Mouse (Mus musculus): ENCODE results near the gene Slc27a1.
A peak's percentile ranks its signal among the peaks of the same experiment; 100 is the strongest.

The Slc27a1 gene

GRCm38 (mm10) chr8:71580201-71580600 is 11.5 kb downstream of the Slc27a1 start:
- peak; percentile 70 for DNase-seq (ENCODE audit: low read depth, low spot score)

GRCm38 (mm10) chr8:71586891-71587290 is 18.2 kb downstream of the Slc27a1 start:
- peak; percentile 52 for DNase-seq (ENCODE audit: low read depth, low spot score)

- DNase-seq (ENCODE audit: low read depth, low spot score) = no peak
These were observed 20.1 kb downstream of the Slc27a1 start for GRCm38 (mm10) chr8:71588762-71589161.

DNA sequence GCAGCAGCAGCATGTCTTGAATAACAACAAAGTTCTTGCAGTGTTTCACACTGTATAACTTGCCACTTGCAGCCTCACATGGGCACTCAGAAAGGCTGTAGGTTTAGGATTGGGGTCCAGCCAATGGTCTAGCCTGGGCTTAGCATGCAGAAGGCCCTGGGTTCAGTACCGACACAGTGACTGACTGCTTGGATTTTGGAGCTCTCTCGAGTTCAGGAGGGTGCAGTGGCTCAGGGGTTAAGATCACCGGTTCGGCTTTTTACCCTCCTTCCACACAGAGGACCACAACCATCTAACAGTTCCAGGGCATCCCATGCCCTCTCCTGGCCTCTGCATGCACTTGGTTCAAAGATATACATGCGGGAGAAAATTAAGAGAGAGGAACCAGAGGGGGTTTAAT is 22.3 kb downstream of the Slc27a1 start:
- DNase-seq (ENCODE audit: low read depth, low spot score) = no peak

DNA sequence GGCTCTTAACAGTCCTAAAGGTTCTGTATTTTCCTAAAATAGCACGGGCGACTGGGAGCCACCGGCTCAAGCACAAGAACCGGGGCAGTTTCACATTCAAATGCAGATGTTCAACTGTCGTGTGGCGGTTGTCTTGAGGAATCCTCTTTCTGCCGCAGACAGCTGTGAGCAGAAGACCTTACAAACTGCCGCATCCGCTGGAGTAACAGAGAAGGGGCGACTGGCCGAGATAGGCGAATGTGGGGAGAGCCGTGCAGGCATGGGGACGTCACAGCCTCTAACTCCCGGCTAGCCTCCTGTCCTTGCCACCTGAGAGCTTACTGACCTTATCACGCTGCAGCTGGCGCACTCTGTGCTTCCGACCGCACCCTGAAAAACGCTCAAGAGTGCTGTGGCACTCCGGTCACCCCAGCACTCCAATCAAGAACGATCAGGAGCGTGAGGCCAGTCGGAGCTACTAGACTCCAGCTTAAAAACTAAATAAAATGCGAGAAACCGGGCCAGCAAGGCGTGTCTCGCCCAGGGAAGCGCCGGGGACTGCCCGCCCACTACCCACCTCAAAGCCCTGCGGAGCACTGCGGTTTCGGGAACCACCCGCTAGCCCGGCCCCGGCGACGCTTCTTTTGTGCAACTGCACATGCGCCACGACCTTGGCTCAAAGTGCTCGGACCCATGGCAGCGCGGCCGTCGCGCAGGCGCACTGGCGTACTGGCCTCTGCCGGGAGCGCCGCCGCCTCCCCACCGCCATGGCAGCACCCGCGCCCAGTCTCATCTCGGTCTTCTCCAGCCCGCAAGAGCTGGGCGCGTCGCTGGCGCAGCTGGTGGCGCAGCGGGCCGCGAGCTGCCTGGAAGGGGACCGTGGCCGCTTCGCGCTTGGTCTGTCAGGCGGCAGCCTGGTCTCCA is 23.0 kb downstream of the Slc27a1 start, which contains the start of gene Pgls:
Pgls (plus strand) TSS at position 706 of the 903 bp plus-strand sequence.
- peak; percentile 95 for DNase-seq (ENCODE audit: low read depth, low spot score)

- DNase-seq (ENCODE audit: low read depth, low spot score) = peak; percentile 48
These were observed 23.9 kb downstream of the Slc27a1 start for GRCm38 (mm10) chr8:71592374-71593170.

- DNase-seq (ENCODE audit: low read depth, low spot score) = no peak
These were observed 25.1 kb downstream of the Slc27a1 start for GRCm38 (mm10) chr8:71593556-71594323.

DNA sequence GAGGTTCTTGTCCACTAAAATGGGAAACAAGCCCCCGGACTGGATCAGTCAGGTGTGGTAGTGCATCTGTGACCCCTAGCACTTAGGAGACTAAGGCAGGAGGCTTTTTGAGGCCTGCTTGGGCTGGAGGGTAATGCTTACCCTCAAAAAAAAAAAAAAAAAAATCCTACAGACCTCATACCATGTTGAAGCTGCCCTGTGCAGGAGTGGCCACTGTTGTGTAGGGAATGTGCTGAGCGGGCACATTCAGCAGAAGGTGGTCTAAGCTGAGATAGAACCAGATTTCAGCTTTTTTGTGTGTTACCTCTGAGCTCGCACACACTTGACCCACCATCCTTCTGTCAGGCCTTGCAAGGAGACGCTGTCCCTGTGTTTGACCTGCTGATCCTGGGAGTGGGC is 25.6 kb downstream of the Slc27a1 start:
- no peak for DNase-seq (ENCODE audit: low read depth, low spot score)

DNA sequence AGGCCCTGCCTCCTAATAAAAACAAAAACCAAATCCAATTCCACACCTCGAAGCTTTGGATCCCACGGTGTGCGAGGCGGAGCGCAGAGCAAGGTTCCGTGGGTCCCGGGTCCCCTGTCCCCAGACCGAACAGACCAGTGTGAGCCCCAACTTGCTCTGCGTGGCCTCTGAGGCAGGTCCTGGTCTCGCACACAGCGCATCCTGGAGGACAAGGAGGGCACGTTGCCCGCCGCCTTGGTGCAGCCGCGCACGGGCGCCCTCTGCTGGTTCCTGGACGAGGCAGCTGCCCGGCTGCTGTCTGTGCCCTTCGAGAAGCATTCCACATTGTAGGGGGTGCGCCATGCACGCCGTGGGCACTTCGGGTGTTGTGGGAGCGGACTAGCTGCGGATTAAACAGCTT is 27.2 kb downstream of the Slc27a1 start:
- peak; percentile 77 for DNase-seq (ENCODE audit: low read depth, low spot score)

DNA sequence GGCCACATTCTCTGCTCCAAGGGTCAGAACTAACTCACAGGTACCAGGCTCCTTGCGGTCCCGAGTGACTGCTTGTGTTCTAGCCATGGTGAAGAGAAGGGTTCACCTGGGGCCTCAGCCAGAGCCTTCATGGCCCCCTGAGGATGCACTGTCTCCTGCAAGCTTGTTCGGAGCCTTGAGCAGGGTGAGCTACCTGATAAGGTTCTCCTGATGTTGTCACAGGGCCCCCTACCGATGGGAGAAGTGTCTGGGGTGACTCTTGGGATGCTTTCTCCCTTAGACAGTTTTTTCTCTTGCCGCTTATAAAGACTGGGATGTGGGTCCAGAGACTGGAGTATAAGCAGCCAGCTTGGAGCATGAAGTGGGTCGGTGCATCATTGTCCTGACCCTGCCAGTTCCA is 27.7 kb downstream of the Slc27a1 start:
- DNase-seq (ENCODE audit: low read depth, low spot score) = no peak

DNA sequence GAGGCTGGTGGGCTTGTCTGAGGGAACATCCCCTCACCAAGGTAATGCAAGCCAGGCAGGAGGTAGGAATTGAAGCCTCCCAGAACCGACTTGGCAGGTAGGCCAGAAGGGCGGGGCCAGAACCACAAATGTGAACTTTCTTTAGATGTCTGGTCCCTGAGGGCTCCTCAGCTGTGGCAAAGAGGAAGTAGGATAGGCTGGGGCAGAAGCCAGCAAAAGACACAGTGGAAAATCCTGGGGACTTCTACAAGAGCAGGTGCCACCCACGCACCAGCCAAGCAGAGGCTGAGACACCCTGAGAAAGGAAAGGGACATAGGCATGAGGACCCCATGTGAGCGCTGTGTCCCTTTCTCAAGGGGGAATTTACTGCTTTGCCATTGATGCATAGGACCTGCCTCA is 28.1 kb downstream of the Slc27a1 start:
- DNase-seq (ENCODE audit: low read depth, low spot score) = no peak

GRCm38 (mm10) chr8:71597451-71597850 is 28.8 kb downstream of the Slc27a1 start, which contains the start of gene Fam129c:
Fam129c (plus strand) TSS chr8:71597648.
- DNase-seq (ENCODE audit: low read depth, low spot score) = no peak

DNA sequence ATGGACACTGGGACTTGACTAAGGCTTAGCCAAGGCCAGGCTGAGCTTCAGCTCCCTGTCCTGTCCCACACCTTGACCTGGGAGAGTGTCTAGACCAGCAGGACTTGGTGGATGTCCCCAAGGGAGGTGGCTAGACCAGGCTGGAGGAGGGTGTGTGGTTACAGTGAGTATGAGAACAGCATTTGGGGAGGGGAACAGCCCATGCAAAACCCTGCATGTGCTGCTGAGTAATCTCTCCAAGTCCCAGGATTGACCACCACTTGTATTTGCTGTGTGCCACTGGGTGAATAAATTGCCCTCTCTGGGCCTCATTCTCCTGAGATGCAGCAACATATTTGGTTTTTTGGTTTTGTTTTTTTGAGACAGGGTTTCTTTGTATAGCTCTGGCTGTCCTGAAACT is 29.7 kb downstream of the Slc27a1 start:
- no peak for DNase-seq (ENCODE audit: low read depth, low spot score)

DNA sequence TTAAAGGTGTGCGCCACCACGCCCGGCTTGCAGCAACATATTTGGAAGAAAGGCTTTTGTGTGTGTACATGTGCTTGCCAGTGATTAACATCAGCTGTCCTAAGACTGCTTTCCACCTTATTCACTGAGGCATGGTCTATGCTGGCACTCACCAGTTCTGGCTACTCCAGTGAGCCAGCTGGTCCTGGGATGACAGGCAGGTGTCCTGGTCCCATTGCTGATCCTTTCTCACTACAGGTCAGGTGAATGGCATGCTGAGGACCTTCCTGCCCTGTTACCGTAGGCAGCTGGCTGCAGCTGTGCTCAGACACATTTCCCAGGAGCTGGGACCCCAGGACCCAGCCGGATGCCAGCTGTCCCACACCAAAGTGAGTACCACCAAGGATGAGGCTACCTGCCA is 30.2 kb downstream of the Slc27a1 start:
- no peak for DNase-seq (ENCODE audit: low read depth, low spot score)

DNA sequence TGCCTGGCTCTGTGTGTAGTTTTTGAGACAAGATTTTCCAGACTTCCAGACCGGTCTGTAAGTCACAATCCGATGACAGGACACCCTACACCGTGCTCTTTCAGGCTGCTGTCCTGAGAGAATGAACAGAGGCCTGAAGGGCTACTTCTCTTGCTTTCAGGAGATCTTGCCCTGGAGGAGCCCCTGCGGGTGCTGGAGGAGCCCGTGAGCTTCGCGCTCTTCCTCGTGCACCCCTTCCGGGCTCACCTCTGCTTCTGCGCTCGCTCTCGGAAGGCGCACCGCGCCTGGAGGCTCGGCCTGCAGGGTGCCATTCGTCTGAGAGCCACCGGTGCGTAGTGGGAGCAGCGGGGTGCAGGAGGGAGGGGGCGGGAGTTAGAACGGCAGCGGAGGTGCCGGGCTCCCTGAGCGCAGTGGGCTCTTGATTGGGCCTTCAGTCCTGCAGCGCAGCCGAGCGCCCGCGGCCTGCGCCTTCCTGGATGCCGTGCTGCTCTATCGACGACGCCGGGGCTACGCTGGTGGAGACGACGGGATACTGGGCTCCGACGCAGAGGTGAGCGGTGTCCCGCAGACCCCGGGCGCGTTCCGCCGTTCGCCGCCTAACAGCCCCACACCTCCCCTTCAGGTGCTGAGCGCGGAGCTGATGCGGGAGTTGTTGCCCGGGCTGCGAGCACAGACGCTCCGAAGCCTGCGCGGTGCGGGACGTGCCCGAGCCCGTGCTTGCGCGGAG is 33.4 kb downstream of the Slc27a1 start:
- no peak for DNase-seq (ENCODE audit: low read depth, low spot score)

DNA sequence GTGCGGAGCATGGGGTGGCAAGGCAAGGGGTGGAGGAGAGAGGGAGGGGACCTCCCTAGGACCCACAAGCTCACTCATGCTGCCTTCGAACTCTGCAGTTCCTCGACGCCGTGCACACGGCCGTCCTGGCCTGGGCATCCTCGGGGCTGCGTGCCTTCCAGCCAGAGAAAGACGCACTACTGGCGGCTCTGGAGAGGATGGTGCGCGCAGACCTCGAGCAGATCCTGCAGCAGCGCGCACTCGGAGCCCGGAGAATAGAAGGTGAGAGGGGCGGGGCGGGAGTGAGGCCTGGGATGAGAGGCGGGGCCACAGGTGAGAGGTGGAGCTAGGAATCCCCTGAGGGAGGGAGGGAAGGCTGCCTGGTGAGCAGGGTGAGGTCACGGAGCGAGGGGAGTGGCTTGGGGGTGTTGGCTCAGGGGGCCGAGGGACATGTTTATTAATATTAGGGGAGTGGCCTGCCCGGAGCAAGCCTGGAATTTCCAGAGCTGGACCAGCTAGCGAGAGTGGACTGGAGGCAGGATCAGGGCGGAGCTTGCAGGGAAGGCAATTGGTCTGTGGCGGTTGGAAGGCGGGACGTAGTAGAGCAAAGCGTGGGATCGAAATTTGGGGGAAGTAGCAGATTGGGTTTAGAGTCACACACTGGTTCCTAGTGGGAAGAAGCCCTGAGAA is 34.1 kb downstream of the Slc27a1 start:
- no peak for DNase-seq (ENCODE audit: low read depth, low spot score)

DNA sequence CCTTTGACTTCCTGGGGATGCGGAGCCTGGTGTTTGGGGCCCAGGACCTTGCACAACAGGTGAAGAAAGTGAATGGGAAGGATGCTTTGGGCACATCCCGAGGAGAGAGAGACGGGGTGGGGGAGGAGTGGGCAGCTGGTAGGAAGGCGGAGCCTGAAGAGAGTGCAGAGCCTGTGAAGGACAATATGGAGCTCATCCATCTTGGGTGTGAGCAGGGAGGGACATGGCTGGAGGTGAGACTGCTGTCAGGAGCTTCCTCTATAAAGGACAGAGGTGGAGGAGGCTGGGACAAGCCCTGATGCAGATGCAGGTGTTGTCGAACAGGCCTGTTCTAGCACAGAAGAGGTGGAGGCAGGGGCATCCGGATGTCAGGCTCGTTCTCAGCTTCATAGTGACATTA is 35.3 kb downstream of the Slc27a1 start:
- DNase-seq (ENCODE audit: low read depth, low spot score) = no peak

DNA sequence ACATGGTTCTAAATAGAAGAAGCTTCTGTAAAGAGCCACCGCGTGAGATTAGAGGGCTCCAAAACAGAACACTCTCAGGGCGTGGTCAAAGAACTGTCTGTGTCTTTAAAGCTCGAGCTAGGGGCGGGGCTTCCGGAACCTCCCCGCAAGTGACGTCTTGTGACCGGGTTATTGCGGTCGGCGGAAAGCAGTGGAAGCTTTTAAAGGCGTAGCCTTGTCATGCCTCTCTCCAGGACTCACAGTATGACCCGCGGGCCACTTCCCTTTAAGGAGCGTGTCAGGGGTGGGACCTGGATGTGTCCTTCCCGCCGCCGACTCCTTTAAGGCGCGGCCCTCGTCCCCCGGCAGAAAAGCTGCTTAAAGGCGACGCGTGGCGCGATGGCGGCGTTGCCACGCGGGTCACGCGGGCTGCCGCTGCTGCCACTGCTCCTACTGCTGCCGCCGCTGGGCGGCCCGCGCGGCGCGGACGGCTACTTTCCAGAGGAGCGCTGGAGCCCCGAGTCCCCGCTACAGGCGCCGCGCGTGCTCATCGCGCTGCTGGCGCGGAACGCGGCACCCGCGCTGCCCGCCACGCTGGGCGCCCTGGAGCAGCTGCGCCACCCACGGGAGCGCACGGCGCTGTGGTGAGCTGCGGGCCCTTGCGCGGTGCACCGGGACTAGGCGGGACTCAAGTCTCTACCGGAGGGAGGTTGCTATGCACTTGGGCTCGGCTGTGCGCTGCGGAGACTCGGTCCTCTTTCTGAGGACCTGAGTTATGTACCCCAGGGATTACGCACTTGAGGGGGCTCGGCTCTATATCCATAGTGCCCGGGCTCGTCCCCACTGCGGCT is 42.4 kb downstream of the Slc27a1 start, which contains the start of gene Colgalt1:
Colgalt1 (plus strand) TSS at position 177 of the 830 bp plus-strand sequence.
- DNase-seq (ENCODE audit: low read depth, low spot score) = peak; percentile 99

- DNase-seq (ENCODE audit: low read depth, low spot score) = no peak
These were observed 43.5 kb downstream of the Slc27a1 start for GRCm38 (mm10) chr8:71612141-71612540.

DNA sequence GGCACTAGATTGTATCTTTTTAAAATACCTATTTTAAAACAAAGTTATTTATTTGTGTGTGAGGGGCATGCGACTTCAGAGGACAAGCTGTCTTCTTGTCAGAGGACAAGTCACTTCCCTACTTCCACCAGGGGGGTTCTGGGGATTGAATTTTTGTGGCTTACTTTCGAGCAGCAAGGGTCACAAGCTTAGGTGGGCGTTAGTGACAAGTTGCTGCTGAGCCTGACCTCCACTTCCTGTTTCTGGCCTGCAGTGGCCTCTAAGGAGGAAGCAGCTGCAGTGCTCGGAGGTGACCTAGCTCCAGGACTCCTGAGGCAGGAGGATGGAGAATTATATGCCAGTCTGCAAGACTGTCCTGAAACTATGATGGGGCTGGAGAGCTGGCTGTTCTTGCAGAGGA is 44.7 kb downstream of the Slc27a1 start:
- no peak for DNase-seq (ENCODE audit: low read depth, low spot score)

All from 3T3-L1 (cell line).